Mouse (Mus musculus): ENCODE results near the gene Denr.

Gene Denr

GRCm38 (mm10) chr5:123906976-123907630 is at the start of gene Denr:
Gene Denr, plus strand, starts transcription at chr5:123907175.
- in situ Hi-C loops (cut with MboI): no loop called here

GRCm38 (mm10) chr5:123858798-123859197 is 48.2 kb upstream of the Denr start:
- in situ Hi-C loops (cut with MboI): no loop called here

GRCm38 (mm10) chr5:123862374-123863350 is 44.3 kb upstream of the Denr start:
- in situ Hi-C loops (cut with MboI): no loop called here

DNA sequence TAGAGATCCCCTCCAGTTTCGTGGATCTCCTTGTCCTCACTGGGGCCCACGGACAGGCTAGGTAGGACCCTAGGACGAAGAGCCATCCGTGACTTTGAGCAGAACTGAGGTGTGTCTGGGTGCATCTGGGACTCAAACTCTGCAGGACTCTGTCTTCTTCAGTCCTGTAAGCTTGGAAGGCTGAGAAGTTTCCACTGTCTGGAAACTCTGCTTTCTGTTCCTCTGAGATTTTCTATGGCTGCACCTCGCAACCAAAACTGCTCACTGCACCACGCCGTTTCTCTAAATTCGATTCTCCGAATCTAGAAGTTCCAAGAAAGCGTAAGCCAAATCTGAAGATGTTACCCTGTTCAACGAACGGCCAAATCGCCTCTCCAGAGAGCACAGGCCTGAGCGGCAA is 43.0 kb upstream of the Denr start:
- in situ Hi-C loops (cut with MboI): no loop called here

- in situ Hi-C loops (cut with MboI): no loop called here
These were observed 41.6 kb upstream of the Denr start, which contains the start of gene Hcar2 for GRCm38 (mm10) chr5:123865365-123865764. Gene Hcar2, minus strand, starts transcription at chr5:123865499.

DNA sequence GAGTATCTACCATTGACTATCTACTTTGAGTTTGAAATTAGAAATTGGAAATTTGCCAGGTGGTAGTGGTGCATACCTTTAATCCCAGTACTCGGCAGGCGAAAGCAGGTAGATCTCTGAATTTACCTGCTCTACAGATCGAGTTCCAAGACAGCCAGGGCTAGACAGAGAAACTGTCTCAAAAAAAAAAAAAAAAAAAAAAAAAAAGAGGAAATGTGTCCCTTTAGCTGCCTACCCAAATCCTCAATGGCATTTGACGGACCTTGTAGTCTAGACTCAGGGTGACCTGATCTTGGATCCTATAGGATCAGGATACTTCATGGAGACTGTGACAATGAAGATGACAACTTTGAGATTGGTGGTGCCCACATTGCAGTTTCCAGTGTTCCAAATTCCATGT is 40.5 kb upstream of the Denr start:
- in situ Hi-C loops (cut with MboI): no loop called here

- in situ Hi-C loops (cut with MboI): no loop called here
These were observed 37.4 kb upstream of the Denr start for GRCm38 (mm10) chr5:123869615-123870014.

DNA sequence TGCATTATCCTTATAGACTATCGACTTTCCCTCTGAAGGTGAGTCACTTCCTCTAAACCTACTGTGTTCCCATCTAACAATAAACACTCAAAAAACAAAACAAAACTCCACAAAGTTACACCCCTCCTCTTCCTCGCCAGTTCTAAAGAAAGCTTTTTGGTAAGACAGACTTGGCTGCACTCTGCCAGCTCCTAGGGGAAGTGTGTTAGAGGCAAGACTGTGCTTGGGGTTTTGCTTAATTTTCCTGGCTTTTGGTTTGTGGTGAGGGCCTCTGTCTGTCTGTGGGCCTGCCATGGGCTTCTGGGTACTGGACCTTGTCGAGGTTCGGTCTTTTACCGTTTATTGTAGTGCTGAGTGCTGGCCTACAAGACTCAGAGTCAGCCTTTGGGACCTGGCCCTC is 32.8 kb upstream of the Denr start:
- in situ Hi-C loops (cut with MboI): no loop called here

GRCm38 (mm10) chr5:123878056-123878455 is 28.9 kb upstream of the Denr start:
- in situ Hi-C loops (cut with MboI): no loop called here

GRCm38 (mm10) chr5:123879928-123880327 is 27.0 kb upstream of the Denr start, which contains the start of gene Hcar1:
Gene Hcar1, minus strand, starts transcription at chr5:123880020.
- in situ Hi-C loops (cut with MboI): no loop called here

DNA sequence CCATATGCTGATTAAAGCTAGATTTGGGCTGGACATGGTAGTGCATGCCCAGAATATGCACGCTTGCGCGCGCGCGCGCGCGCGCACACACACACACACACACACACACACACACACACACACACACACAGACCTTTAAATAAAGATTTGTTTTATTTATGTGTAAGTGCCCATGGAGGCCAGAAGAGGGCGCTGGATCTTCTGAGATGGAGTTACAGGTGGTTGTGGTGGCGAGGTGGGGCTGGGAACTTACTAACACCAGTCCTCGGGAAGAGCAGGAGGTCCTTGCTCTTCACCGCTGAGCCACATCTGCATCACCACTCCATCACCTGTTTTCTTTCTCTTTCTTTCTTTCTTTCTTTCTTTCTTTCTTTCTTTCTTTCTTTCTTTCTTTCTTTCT is 26.2 kb upstream of the Denr start:
- in situ Hi-C loops (cut with MboI): no loop called here

DNA sequence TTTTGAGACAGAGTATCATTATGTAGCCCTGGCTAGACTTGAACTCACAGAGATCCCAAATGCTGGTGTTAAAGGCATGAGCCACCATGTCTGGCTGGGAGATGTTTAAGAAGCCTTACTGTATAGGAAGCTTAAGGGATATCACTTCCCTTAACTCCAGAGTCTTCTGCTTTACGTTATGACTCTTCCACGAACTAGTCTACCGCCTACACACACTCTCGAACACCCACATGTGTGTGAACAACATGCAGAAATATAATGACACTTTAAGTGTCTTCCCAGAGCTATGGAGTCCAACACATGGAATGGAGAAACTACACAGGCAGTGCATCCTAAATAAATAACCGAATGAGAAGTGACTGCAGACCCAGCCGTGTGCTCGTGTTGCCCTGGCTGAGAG is 23.1 kb upstream of the Denr start:
- in situ Hi-C loops (cut with MboI): no loop called here

- in situ Hi-C loops (cut with MboI): no loop called here
These were observed 22.6 kb upstream of the Denr start for GRCm38 (mm10) chr5:123884332-123884731.

DNA sequence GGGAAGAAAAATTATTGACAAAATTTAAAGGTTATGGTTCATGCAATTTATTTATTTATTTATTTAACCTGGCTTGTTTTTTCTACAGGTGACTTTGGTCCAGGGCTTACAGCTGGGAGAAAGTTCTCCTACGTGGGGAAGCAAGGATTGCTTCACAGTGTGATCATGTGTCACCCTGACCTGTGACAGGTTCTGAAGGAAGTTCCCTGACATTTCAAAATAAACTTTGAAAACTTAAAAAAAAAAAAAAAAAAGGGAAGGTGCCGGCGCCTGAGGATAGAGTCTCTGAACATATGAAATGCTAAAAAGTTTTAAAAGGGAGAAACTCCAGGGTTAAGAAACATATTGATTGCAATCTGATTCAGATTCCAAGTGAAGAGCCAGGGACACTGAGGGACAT is 20.6 kb upstream of the Denr start:
- in situ Hi-C loops (cut with MboI): no loop called here

- in situ Hi-C loops (cut with MboI): no loop called here
These were observed 16.7 kb upstream of the Denr start for GRCm38 (mm10) chr5:123890312-123890711.

GRCm38 (mm10) chr5:123890987-123891386 is 16.0 kb upstream of the Denr start:
- in situ Hi-C loops (cut with MboI): no loop called here

DNA sequence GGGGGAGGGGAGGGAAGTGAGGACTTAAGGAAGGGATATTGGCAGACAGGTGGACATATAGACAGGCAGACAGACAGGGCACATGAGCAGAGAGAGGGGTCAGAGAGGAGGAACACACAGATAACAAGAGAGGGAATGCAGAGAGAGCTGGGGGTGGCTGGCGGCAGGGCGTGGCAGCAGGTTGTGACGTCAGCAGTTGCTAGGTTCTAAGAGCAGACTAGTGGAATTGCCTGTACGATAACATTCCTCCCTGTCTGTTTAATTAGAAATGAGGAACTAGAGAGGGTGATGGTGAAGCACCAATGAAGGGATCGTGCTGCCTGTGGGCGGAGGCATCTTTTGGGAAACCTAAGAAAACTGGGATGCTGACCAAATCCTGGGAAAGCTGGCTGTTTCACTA is 15.3 kb upstream of the Denr start:
- in situ Hi-C loops (cut with MboI): no loop called here

- in situ Hi-C loops (cut with MboI): no loop called here
These were observed 13.5 kb upstream of the Denr start for GRCm38 (mm10) chr5:123893520-123893919.

- in situ Hi-C loops (cut with MboI): no loop called here
These were observed 10.6 kb upstream of the Denr start for GRCm38 (mm10) chr5:123896395-123896794.

DNA sequence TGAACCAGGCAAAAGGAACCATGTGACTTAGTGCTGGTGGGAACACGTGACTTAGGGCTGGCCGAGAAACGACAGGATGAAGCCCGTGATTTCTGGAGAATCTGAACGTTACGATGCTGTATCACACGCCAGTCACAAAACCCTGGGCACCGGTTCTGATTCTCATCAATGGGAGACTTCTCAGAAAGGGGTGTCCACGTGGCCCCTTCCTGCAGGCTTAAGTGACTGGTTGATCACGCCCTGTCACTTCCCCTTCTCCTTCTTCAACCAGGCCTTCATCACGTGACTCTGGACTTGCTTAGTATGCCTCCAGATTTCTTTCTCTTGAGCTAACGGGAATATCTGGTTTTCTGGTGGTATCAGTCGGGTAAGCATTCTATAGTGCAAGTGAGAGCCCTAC is 9.6 kb upstream of the Denr start:
- in situ Hi-C loops (cut with MboI): no loop called here

DNA sequence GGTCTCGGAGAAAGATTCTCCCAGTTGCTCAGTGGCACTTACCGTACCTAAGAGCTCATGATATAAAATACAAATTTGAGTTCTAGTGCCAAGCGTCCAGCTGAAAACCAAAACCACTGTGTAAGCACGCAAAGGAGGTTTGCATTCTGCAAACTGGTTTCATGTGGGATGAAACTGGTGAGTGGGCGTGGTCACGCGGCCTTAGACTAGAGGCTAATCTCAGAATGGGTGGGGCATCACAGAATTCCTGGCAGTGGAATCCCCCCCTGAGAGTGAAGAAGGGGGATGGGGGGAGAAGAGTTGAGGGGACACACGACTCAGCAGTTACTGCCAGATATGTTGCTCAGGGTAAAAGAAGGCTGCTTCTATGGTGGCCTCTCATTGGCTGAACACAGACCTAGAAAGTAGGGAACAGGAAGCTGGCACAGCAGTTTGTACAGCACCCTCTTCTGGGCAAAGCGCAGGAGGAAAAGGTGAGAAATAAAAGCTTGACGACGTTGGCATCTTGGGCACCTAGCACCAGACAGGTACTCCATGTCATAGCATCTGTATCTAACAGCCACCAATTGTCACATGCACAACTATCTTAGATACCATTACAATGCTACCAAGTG is 2.8 kb upstream of the Denr start:
- in situ Hi-C loops (cut with MboI): no loop called here

- in situ Hi-C loops (cut with MboI): no loop called here
These were observed 614 bp upstream of the Denr start for GRCm38 (mm10) chr5:123906146-123906975.

Measured in mature B cell (primary cell).